Mouse (Mus musculus) heart, adult 8-10 months (tissue): ENCODE measurements around the gene Mrpl3. TPM values are rescaled to one million over a fixed set of nuclear protein-coding genes. Genes with fewer than 3 reads are reported as not detected.
A peak's percentile ranks its signal among the peaks of the same experiment; 100 is the strongest.
"Not testable (repeated sequence)": the region's sequence is repeated elsewhere in the genome, so short reads cannot be mapped to it uniquely, and the experiment has no call there.

Experiments
- DNase-seq: peaks from one replicate; pipeline ENCODE4 v3.0.0; 2022; ENCODE audit warnings: low spot score
- total RNA-seq, 4 experiments: library from RNA; stranded (reverse); gene quantifications; 2 replicates each; pipeline ENCODE4 v1.2.4; 2022

Mrpl3 gene
- 100 to 1,000 TPM; 177 to 202 (median 190) TPM for total RNA-seq

DNA sequence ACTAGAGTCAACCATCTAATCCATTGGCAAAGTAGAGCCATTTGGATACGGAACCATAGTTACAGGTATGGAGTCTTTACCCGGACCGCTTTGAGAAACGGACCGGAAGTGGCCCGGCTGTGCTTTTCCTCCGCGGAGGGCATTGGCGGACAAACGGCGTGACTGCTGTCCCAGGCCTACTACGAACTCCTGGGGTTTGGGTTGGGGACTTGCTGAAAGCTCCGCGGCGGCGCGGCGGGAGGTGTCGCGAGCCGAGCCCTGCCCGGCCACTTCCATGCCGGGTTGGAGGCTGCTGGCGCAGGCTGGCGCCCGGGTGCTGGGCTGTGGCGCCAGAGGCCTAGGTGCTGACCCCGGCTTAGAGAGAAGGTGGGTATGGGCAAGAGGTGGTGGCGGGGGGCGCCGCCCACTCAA lies at the start of gene Mrpl3:
Mrpl3 (plus strand) TSS at position 93 of the 411 bp plus-strand sequence.
- peak; percentile 85 for DNase-seq

DNA sequence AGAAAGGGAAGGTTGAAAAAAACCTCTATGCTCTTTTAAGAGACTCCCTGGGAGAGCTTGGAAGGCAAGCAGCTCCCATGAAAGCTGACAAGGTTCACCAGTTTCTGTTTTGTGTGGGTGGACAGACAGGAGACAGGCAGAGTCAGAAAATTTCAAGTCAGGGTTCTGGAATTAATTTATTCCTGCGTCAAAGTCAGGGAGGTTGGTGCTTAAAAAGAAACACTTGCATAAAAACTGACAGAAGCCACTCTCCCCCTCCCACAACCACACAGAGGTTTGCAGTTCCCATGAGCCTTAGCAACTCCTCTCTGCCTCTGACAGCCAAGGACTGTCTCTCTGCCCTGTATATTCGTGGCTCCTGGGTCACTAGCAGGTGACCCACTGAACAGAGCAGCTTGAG lies 42.3 kb upstream of the Mrpl3 start:
- no peak for DNase-seq

DNA sequence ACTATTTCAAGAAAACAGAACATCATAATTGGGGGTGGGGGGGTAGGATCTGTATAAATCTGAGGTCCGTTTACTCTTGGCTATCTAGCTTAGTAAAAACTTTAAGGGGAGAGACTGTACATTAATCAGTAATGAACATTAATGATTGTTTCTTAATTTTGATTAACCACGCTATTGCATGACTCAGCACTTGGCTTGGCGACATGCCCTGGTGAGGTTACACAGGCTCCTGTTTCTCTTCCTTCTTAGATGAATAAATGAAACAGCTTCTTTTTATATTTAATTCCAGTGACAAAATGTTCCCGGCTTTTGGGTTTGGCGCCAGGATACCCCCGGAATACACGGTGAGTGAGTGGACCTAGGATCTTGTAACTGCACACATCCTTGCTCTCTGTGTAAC lies 34.9 kb upstream of the Mrpl3 start:
- no peak for DNase-seq

DNA sequence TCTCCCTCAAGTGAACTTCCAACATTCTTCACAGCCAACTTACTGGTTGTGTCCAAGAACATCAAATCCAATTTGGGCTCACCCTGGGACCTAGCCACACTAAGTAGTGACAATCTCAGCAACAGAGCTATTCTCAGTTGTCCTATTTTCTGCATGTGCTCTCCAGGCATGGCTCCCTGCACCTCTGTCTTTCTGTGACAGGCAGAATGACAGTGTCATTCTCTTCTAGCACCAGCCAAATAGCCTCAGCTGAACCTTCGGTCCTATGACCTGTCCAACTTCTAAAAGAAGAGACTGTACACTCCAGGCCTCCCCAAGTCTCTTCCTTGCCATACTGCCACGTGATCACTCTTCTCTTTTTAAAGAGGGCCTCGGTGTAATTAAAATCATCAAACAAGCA lies 24.7 kb upstream of the Mrpl3 start:
- DNase-seq = peak; percentile 44

DNA sequence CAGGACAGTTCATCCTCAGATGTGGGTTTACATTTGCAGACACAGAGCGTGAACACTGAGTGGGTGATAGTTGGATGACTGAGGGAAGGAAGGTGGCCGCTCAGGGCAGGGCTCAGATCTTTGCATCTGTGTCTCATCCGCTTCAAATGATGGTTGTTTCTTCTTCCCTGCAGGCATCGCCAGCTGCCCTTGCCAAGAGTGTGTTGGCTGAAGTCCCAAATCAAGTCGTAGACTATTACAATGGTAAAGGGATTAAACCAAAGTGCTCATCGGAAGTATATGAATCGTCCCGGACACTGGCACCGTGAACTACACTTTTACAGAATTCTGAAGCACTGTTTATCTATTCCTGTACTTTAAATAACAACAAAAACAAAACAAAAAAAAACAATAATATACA lies 20.5 kb upstream of the Mrpl3 start:
- DNase-seq = no peak

DNA sequence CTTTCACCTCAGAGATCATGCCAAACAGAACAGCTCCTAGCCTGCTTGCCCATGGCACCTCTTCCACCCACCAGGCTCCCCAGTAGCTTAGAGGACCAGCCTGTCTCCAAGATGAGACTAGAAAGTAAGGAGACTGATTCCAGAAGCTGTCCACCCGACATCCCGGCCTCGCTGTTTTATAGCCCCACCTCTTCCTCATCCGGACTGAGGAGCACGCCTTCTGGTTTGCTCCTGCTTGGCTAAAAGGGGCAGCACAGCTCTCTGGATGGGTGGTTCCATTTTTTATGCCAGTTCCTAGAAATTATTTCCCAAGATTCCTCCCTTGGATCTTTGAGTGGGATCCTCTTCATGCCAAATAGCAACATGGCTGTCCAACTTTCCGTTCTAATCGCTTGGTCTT lies 19.4 kb upstream of the Mrpl3 start:
- peak; percentile 6 for DNase-seq

DNA sequence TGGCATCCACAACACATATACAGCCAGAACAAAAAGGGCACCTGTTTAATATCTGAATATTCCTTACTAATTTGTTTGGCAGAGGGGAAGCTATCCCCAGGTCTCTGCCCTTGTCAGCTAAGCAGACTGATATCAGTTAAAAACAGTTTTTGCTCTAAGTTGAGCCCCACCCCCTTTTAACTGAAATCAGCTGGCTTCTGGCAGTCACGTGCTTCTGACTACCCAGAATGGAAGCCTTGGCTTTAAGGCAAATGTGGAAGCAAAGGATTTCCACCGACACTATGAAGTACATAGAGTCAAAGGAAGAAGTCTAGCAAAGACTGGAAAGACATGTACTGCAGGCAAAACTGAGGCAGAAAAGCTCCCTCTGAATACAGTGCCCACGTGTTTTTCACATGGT lies 15.2 kb upstream of the Mrpl3 start:
- no peak for DNase-seq

DNA sequence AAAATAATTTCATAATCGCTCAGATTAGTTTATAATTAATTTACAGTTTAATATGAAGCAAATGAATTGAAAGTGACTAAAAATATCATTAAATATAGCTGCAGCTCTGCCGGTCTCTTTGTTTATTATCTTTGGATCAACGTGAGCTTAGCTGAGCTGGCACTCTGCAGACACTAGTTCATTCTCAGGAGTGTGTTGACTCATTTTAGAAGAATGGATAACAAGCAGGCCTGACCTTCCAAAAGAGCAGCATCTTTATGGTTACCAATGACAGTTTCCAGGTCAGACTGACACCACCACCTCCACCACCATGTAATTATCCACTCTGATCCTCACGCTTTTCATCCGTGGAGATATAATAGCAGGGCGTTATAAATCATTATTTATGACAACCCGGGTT lies 7.0 kb upstream of the Mrpl3 start:
- DNase-seq = no peak

DNA sequence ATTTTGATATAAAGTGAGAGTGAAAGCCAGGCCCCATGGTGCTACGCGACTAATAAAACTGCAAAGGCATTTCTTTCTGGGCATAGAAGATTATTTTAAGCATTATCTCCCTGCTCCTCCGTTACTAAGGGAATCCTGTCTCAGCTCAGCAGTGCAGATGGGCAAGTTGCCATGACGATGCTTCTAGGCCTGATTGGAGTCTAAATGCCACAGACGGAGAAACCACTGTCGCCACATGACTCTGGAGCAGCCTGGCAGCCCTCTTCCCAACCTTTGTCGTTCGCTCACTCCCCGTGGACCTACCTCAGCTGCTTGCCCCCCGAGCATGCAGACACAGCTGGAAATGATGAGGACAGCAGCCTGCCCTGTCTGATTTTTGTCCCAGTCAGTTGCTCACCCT lies 4.7 kb upstream of the Mrpl3 start:
- no peak for DNase-seq

DNA sequence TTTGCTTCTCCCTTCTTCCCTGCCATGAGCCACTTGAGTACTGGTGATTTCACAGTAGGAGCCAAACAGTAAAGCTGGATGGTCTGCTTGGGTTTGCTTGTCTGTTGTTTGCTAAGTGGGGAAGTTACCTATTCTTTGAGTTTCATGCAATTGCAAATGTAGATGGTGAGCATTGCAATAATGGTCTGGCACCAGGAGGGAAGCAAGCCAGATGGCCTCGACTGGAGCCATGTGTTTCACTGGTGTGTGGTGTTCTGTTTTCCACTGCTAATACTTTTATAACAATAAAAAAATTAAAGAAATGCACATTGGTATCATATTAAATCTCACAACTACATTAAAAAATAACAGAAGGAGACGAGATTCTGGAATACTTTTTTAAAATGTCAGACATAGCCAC lies 3.4 kb upstream of the Mrpl3 start:
- DNase-seq = no peak

DNA sequence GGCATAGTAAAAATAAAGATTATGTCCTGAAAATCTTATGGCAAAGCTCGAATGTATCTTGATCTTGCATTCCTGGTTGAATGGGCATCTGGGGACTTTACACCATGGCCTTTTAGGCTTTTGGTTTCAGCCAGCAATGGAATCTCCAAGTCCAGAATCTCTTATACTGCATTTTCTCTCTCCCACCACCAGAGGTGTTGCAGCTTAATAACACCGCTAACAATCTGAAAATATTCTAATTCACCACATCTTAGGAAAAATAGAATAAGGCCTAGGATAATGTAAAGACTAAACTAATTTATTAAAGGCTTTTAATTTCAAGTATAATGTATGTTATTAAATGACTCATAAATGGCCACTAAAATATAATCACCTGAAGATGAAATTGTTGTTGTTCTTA lies 2.8 kb upstream of the Mrpl3 start:
- no peak for DNase-seq

DNA sequence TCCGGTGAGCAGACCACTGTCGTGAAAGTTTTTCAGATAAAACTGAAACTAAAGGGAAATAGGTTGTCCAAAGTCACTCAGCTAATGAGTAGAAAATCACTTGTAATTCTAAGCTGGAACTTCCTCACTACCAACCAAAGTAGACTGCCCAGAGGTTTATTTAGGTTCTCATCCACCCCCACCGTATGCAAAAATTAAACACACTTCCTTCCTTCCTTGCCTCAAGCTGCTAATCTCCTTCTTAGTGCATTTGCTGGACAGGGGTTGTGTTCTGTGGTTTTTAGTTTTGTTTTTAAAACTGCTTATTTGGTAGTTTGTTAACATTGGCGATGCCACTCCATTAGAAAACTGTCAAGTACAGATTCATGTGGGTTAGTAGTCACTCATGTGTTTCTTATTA lies 773 bp downstream of the Mrpl3 start:
- no peak for DNase-seq

DNA sequence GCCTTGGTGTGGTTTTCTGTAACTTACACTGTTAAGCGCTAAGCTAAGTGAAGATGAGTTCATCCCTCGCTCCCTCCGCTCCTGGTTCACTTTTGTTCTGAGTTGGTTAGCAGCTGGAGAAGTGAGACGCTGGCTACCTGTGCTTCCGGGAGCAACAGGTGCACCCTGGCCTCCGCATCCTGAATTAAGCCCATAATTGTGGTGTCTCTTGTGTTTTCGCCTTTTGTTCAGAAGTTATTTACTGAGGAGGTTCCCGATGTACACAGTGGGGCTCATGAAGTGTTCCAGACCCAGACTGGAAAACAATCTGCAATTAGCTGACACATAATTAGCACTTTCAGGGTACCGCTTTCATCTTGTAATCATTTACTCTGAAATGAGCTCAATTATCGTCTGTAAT lies 16.1 kb downstream of the Mrpl3 start:
- DNase-seq = no peak

DNA sequence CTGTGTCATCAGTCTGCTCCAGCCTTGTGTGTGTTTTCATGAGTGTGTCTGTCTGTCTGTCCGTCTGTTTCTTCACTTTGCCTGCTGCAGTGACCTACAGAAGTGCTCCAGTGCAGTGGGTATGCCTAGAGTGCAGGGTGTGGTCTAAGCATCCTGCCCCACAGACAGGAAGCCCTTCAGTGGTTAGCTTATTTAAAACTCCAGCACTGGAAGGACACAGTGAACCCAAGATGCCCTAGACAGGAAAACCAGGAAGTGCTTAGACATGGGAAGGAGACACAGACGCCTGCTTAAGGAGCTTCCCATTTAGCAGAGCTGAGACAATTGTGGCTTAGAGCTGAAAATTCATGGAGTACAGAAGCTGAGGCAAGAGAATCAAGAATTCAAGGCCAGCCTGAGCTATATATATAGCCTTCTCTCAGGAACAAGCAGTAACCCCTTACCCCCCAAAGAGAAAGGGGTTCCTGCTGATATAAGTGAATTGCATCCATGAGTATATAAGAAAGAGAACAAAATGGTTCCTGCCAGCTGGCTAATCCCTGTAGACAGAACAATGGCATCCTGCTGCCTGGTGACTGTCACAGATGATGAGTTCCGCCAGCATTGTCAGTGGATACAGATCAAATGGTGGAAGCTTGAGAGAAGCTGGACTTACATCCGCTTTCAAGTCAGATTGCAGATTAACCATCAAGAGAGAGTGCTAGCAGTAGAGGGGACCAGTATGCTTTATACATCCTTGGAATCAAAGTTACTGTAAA lies 20.1 kb downstream of the Mrpl3 start:
- DNase-seq = no peak

DNA sequence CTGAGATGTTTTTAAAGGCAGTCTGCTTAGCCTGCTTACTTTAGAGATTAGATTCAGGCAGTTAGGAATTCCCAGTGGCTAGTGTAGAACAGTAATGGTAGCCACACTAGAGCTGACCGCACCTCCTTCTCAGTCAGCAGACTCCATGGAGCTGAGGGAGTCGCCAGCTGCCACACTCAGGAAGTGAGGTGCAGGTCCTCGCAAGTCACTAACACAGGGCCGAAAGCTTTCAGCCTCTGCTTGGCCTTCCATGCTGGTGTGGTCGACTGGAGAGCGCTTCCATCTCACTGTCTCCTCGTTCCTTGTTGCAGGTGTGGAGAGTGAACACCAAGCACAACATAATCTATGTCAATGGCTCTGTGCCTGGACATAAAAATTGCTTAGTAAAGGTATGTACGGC lies 21.8 kb downstream of the Mrpl3 start:
- no peak for DNase-seq

DNA sequence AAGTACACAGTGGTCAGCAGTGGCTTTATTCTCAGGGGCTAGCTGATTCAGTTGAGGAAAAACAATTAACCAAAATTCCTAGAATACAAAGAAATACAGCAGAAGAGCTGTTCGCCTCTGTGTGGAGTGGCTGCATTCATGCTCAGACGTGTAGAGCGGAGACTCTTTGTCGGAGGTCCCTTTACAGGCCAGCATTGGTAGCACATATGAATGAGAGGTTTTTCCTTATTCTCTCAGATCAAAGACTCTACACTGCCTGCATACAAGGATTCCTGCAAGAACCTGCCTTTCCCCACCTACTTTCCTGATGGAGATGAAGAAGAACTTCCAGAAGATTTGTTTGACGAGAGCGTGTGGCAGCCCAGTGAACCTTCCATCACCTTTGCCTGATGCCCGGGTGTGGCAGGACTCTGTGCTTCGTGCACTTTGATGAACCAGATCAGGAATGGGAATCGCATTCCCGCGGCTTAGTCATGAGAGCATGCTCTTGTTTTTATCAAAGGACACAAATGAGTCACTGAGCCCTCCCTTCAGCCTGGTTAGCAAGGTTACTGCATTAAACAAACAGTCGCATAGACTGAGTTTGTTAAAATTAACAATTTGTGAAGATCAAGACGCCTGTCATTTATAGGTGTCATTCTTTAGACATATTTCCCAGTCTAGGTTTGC lies 23.9 kb downstream of the Mrpl3 start:
- DNase-seq = no peak

DNA sequence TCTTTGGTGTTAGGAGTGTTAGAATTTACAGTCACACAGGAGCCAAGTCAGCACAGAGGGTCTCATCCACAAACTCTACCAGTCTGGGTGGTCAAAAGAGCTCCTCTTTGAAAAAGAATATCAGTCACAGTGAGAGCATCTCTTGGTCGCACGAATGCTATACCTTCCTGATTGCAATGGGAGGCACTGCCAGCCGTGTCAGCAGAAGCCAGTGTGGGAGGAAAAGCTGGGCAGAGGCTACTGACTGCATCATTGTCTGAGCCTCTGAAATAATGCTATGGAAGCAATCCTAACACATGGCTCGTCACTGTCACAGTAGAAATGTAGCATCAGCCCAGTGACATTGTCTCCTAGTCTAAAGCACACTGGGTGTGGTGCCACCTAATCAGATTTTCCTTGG lies 25.4 kb downstream of the Mrpl3 start:
- no peak for DNase-seq

DNA sequence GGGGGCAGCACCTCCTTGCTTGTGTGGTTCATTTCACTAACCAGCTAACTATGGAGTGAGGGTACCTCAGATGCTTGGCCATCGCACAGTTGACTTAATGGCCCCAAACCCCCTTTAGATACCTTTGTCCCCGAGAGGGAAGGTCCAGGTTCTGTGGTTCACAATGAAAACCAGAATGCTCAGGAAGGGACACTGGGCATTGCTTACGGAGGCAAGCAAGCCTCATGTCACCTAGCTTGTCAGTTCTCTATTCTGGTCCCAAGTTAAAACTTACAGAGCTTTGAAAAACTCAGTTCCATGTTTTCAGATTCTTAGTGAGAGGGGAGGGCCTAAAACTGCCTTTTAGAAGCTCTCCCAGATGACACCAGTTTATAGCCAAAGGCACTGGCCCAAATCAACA lies 27.2 kb downstream of the Mrpl3 start:
- no peak for DNase-seq

DNA sequence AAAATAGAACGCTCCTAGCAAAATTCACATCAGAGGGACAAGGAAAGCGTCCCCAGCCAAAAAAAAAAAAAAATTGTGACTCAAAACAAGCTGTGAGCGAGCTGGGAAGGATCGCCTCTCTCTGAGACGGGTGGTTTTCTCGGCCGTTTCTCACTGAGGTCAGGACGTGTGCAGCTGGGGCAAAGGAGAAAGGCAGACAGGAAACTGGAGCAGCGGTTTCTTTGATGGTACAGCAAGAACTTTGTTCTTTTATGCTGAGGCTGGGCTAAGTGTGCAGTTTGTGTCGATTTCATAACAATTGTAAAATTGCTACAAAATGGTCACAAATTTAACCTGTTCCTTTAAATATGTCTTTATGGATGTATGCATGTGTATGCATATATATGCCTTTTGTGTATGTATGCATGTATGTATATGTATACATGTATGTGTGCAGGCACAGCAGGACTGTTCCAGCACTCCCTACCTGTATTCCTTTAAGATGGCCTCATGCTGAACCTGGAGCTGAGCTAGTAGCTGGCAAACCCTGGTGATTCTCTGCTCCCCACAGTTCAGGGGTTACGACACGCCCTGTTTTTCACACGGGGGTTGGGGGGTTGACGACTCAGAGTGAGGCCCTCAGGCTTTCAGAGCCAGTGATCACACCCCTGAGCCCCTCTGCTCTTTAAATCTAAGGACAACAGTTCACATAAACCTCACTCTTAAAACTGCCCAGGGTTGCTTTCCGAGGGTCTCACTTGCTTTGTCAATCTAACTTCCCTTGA lies 48.0 kb downstream of the Mrpl3 start:
- no peak for DNase-seq

DNA sequence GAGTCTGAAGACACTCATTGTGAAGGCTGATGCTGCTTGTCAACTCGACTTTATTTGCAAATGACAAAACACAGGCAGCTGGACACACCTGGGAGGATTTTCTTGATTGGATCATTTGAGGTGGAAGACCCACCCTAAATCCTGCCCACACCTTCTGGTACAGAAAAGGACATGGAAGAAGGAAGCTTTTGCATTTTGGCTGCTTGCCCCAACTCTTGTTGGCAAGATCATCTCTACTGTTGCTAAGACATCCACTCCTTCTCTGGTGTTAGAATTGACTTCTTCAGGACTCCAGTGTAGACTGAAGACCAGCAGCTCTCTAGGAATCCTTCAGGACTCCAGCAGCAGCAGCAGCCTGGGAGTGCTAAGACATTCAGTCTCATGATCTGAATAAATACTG lies 48.9 kb downstream of the Mrpl3 start:
- no peak for DNase-seq

DNA sequence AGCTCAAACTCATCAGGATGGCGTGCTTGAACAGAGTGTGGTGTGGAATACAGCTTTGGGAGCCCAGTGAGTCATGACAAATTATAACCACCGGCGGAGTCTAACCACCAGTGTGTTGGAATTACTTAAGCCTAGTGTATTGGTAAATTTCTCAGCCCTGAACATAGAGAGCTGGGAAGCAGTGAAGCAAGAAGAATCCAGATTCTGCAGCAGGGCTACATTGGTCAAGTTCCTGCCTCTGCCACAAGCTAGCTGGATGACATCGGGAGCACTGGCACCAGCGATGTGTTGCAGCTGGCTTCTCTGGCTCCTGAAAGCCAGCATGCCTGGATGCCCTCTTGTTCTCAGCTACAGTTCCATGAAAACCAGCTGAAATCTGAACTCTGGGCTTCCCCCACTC lies 50.9 kb downstream of the Mrpl3 start:
- no peak for DNase-seq

DNA sequence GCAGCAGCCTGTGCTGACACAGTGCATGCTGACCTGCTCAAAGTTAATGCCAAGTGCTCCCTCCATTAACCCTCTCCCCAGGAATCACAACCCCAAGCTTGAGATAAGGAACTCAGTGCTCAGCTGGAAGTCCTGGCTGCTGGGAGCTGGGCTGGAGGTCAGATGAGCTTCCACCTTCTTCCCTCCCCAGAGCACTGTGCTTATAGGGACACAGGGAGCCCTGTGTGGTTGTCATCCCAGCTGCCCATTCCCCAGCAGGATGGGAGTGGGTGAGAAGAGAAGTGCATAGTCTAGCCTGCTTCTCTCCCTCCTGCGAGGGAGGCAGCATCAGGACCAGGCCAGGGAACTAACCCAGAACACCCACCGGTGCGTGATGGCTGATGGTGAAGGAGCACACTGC lies 72.2 kb downstream of the Mrpl3 start:
- DNase-seq = not testable (repeated sequence)
